Mouse (Mus musculus): Measurements from ENCODE around the gene Samd4b. TPM values are rescaled to one million over a fixed set of nuclear protein-coding genes. Genes with fewer than 3 reads are reported as not detected.

The Samd4b gene
- total RNA-seq, 2 experiments from 2014 or later, result 7.2 to 26.2 TPM

- ATAC-seq (replicated peaks; ENCODE audit: low FRiP score, low TSS enrichment, poor library complexity, severe bottlenecking), result peak; percentile 88
These were observed 247.6 kb downstream of the Samd4b start, which contains the start of gene Rps16 for GRCm38 (mm10) chr7:28350155-28350883. Gene Rps16, plus strand, starts transcription at chr7:28350652.

Other genes starting within 250 kb of the Samd4b start
- gene Rps16, start 247.5 kb downstream of the Samd4b start, total RNA-seq (2014; fragmentation: Nextera tagmentation), result 3,991 and 4,625 TPM in 2 replicates
- gene Rps16, start 247.5 kb downstream of the Samd4b start, total RNA-seq (2017), result 881 and 1,091 TPM in 2 replicates
- gene Plekhg2, start 225.5 kb downstream of the Samd4b start, total RNA-seq (2014; fragmentation: Nextera tagmentation), result 4.1 and 7.7 TPM in 2 replicates
- 0.19 and 2.3 TPM in 2 replicates for gene Plekhg2, start 225.5 kb downstream of the Samd4b start, total RNA-seq (2017)
- 13.4 and 15.3 TPM in 2 replicates for gene Zfp36, start 217.9 kb downstream of the Samd4b start, total RNA-seq (2014; fragmentation: Nextera tagmentation)
- gene Zfp36, start 217.9 kb downstream of the Samd4b start, total RNA-seq (2017), result 26.9 and 33.7 TPM in 2 replicates
- 22.3 and 28.9 TPM in 2 replicates for gene Med29, start 205.4 kb downstream of the Samd4b start, total RNA-seq (2014; fragmentation: Nextera tagmentation)
- gene Med29, start 205.4 kb downstream of the Samd4b start, total RNA-seq (2017), result 9.9 and 16.0 TPM in 2 replicates
- 65.0 and 84.6 TPM in 2 replicates for gene Paf1, start 205.2 kb downstream of the Samd4b start, total RNA-seq (2014; fragmentation: Nextera tagmentation)
- 129 and 149 TPM in 2 replicates for gene Paf1, start 205.2 kb downstream of the Samd4b start, total RNA-seq (2017)
- gene Gmfg, start 160.7 kb downstream of the Samd4b start, total RNA-seq (2014; fragmentation: Nextera tagmentation), result 79.4 and 81.5 TPM in 2 replicates
- gene Gmfg, start 160.7 kb downstream of the Samd4b start, total RNA-seq (2017), result 179 and 328 TPM in 2 replicates
- 0.44 and 0.82 TPM in 2 replicates for gene Lrfn1, start 146.2 kb downstream of the Samd4b start, total RNA-seq (2014; fragmentation: Nextera tagmentation)
- 0.08 and 0.09 TPM in 2 replicates for gene Lrfn1, start 146.2 kb downstream of the Samd4b start, total RNA-seq (2017)
- gene Ifnl2, start 87.7 kb downstream of the Samd4b start, total RNA-seq (2014; fragmentation: Nextera tagmentation), result not detected in 2 replicates
- not detected in 2 replicates for gene Ifnl2, start 87.7 kb downstream of the Samd4b start, total RNA-seq (2017)
- gene Ifnl3, start 75.3 kb downstream of the Samd4b start, total RNA-seq (2014; fragmentation: Nextera tagmentation), result not detected in 2 replicates
- gene Ifnl3, start 75.3 kb downstream of the Samd4b start, total RNA-seq (2017), result not detected in 2 replicates
- not detected in 2 replicates for gene Sycn, start 57.3 kb downstream of the Samd4b start, total RNA-seq (2014; fragmentation: Nextera tagmentation)
- gene Sycn, start 57.3 kb downstream of the Samd4b start, total RNA-seq (2017), result not detected in 2 replicates
- 2.1 TPM in 1 of 2 replicates, not detected in the other for gene Nccrp1, start 50.9 kb downstream of the Samd4b start, total RNA-seq (2014; fragmentation: Nextera tagmentation)
- not detected in 2 replicates for gene Nccrp1, start 50.9 kb downstream of the Samd4b start, total RNA-seq (2017)
- gene Pak4, start within 50 bp of the Samd4b start, total RNA-seq (2014; fragmentation: Nextera tagmentation), result 5.3 and 8.3 TPM in 2 replicates
- 7.9 and 8.3 TPM in 2 replicates for gene Pak4, start within 50 bp of the Samd4b start, total RNA-seq (2017)
- not detected in 2 replicates for gene Acp7, start 33.2 kb upstream of the Samd4b start, total RNA-seq (2014; fragmentation: Nextera tagmentation)
- gene Acp7, start 33.2 kb upstream of the Samd4b start, total RNA-seq (2017), result not detected in 2 replicates
- not detected in 2 replicates for gene Fbxo27, start 94.7 kb upstream of the Samd4b start, total RNA-seq (2014; fragmentation: Nextera tagmentation)
- not detected in 2 replicates for gene Fbxo27, start 94.7 kb upstream of the Samd4b start, total RNA-seq (2017)
- gene Fbxo17, start 118.7 kb upstream of the Samd4b start, total RNA-seq (2014; fragmentation: Nextera tagmentation), result 1.6 TPM in 1 of 2 replicates, not detected in the other
- gene Fbxo17, start 118.7 kb upstream of the Samd4b start, total RNA-seq (2017), result 0.34 and 1.2 TPM in 2 replicates
- gene Mrps12, start 143.7 kb upstream of the Samd4b start, total RNA-seq (2014; fragmentation: Nextera tagmentation), result 152 and 185 TPM in 2 replicates
- gene Mrps12, start 143.7 kb upstream of the Samd4b start, total RNA-seq (2017), result 31.2 and 55.9 TPM in 2 replicates
- 24.9 and 32.6 TPM in 2 replicates for gene Sars2, start 143.8 kb upstream of the Samd4b start, total RNA-seq (2014; fragmentation: Nextera tagmentation)
- 11.3 and 15.6 TPM in 2 replicates for gene Sars2, start 143.8 kb upstream of the Samd4b start, total RNA-seq (2017)
- gene Ccer2, start 158.0 kb upstream of the Samd4b start, total RNA-seq (2014; fragmentation: Nextera tagmentation), result not detected in 2 replicates
- gene Ccer2, start 158.0 kb upstream of the Samd4b start, total RNA-seq (2017), result not detected in 2 replicates
- gene Sirt2, start 168.6 kb upstream of the Samd4b start, total RNA-seq (2014; fragmentation: Nextera tagmentation), result 85.8 and 107 TPM in 2 replicates
- 41.4 and 49.7 TPM in 2 replicates for gene Sirt2, start 168.6 kb upstream of the Samd4b start, total RNA-seq (2017)
- gene Nfkbib, start 169.4 kb upstream of the Samd4b start, total RNA-seq (2014; fragmentation: Nextera tagmentation), result 34.3 and 39.7 TPM in 2 replicates
- gene Nfkbib, start 169.4 kb upstream of the Samd4b start, total RNA-seq (2017), result 10.3 and 12.8 TPM in 2 replicates
- 21.5 and 26.4 TPM in 2 replicates for gene Rinl, start 190.8 kb upstream of the Samd4b start, total RNA-seq (2014; fragmentation: Nextera tagmentation)
- 17.9 and 24.5 TPM in 2 replicates for gene Rinl, start 190.8 kb upstream of the Samd4b start, total RNA-seq (2017)
- gene Hnrnpl, start 210.4 kb upstream of the Samd4b start, total RNA-seq (2014; fragmentation: Nextera tagmentation), result 437 and 487 TPM in 2 replicates
- 350 and 619 TPM in 2 replicates for gene Hnrnpl, start 210.4 kb upstream of the Samd4b start, total RNA-seq (2017)
- 119 and 130 TPM in 2 replicates for gene Ech1, start 227.1 kb upstream of the Samd4b start, total RNA-seq (2014; fragmentation: Nextera tagmentation)
- 85.5 and 95.0 TPM in 2 replicates for gene Ech1, start 227.1 kb upstream of the Samd4b start, total RNA-seq (2017)
- 8.7 and 23.2 TPM in 2 replicates for gene Lgals4, start 235.7 kb upstream of the Samd4b start, total RNA-seq (2014; fragmentation: Nextera tagmentation)
- 2.6 and 3.8 TPM in 2 replicates for gene Lgals4, start 235.7 kb upstream of the Samd4b start, total RNA-seq (2017)

Data from megakaryocyte-erythroid progenitor cell, adult 5-6 weeks (primary cell).